In the genomic region with DNA sequence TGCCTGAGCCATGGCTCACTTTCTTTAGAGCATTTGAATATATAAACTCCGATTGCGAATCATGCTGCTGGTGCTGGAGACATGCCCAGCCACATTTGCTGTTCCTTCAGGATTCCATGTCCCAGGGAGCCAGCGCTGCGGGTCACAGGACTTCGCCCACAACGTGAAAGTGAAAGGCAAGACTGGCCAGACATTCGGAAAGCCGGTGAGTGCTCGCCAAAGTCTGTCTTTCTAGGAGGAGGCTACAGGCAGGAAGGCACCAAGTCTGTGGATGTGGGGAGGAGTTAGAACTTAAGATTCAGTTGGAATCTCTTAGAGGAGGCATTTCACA, we compare ENCODE assay signal across 9 mouse cellular contexts. TPM values are rescaled to one million over a fixed set of nuclear protein-coding genes. Genes with fewer than 3 reads are reported as not detected.
DNase-seq lines count a peak whose midpoint lies in the region; ATAC-seq lines count a peak whose summit lies in the region.
"Had no signal": no experiment of that assay in that cellular context is flagged by ENCODE, and none has a peak within 500 bp of the region (broad histone marks: within the 10 kb centered on the region; RNA-seq: fewer than 3 reads in every experiment).

No protein-coding gene starts in this region.

- no peaks in the 10 kb centered on the region for H3K36me3 ChIP-seq in kidney, embryonic 15.5 days
- no peaks in the 10 kb centered on the region for H3K36me3 ChIP-seq in embryonic facial prominence, embryonic 10.5 days (replicated peaks)
- no peaks in the 10 kb centered on the region for H3K36me3 ChIP-seq in heart, embryonic 15.5 days

- peak; percentile 66 for DNase-seq in kidney, adult 18-20 months
- no peak for DNase-seq in embryonic facial prominence, embryonic 10.5 days (ENCODE audit: low spot score)
- peak; percentile 66 for DNase-seq in lung, postnatal 10 days
- no peak for DNase-seq in cerebellum, postnatal 14 days
- no peak for DNase-seq in thymus, postnatal 25 days
- DNase-seq in spleen, postnatal 4 days (ENCODE audit: low spot score in 2 of 2) = no peak

- no peaks in the 10 kb centered on the region for H3K9me3 ChIP-seq in kidney, embryonic 15.5 days (replicated peaks)
- H3K9me3 ChIP-seq in embryonic facial prominence, embryonic 10.5 days = no peaks in the 10 kb centered on the region
- no peaks in the 10 kb centered on the region for H3K9me3 ChIP-seq in heart, embryonic 15.5 days (replicated peaks)
- H3K9me3 ChIP-seq: megakaryocyte, embryonic 14.5 days had no signal

- peaks cover 26% of the 10 kb centered on the region for H3K4me1 ChIP-seq in kidney, embryonic 15.5 days
- H3K4me1 ChIP-seq in embryonic facial prominence, embryonic 10.5 days = peaks cover 59% of the 10 kb centered on the region
- H3K4me1 ChIP-seq in heart, embryonic 15.5 days (replicated peaks) = peaks cover 53% of the 10 kb centered on the region

- no peak for ATAC-seq in kidney, embryonic 15.5 days (replicated peaks; ENCODE audit: low FRiP score)
- no peak for ATAC-seq in heart, embryonic 15.5 days (replicated peaks; ENCODE audit: insufficient number of reproducible peaks, insufficient read depth, low FRiP score, low read depth)

- no peak overlapping the region for H3K4me2 ChIP-seq in kidney, embryonic 15.5 days
- peak overlapping the region; percentile 25; the same call in 1 of the 2 replicates for H3K4me2 ChIP-seq in heart, embryonic 15.5 days

- WGBS in kidney, embryonic 15.5 days = 58% methylated on average over 9 of the region's 9 CpGs
- 42% methylated on average over 9 of the region's 9 CpGs for WGBS in embryonic facial prominence, embryonic 10.5 days
- 43% methylated on average over 9 of the region's 9 CpGs for WGBS in heart, embryonic 15.5 days

- no peak overlapping the region for H3K4me3 ChIP-seq in kidney, embryonic 15.5 days (replicated peaks)
- H3K4me3 ChIP-seq in embryonic facial prominence, embryonic 10.5 days = no peak overlapping the region
- no peak overlapping the region for H3K4me3 ChIP-seq in heart, embryonic 15.5 days
- H3K4me3 ChIP-seq: megakaryocyte, embryonic 14.5 days had no signal

- peaks cover 8% of the 10 kb centered on the region; the same call in 1 of the 2 replicates for H3K27me3 ChIP-seq in kidney, embryonic 15.5 days
- H3K27me3 ChIP-seq in embryonic facial prominence, embryonic 10.5 days (replicated peaks; ENCODE audit: low read depth, poor library complexity, severe bottlenecking) = peaks cover 33% of the 10 kb centered on the region
- no peaks in the 10 kb centered on the region for H3K27me3 ChIP-seq in heart, embryonic 15.5 days

- H3K27ac ChIP-seq in kidney, embryonic 15.5 days = no peak overlapping the region
- peak overlapping the region; percentile 40 for H3K27ac ChIP-seq in embryonic facial prominence, embryonic 10.5 days (replicated peaks)
- H3K27ac ChIP-seq in heart, embryonic 15.5 days = peak overlapping the region; percentile 47

- no peak overlapping the region for H3K9ac ChIP-seq in kidney, embryonic 15.5 days
- 0 out of 2 replicates have a peak overlapping the region, but pooled peaks have one; percentile 9 for H3K9ac ChIP-seq in heart, embryonic 15.5 days

RNA-seq across cellular contexts. Expression of gene Rasl11b, which starts 5.0 kb away (rescaled TPM):
- 60.3 and 63.1 TPM in 2 replicates for polyA plus RNA-seq in kidney, embryonic 15.5 days (2015; fragmentation: Nextera tagmentation; extraction: Ambion mirVana)
- 46.3 and 58.0 TPM in 2 replicates for polyA plus RNA-seq in embryonic facial prominence, embryonic 10.5 days (2016; fragmentation: Nextera tagmentation; extraction: Ambion mirVana)
- polyA plus RNA-seq in heart, embryonic 15.5 days (2015; fragmentation: Nextera tagmentation; extraction: Ambion mirVana) = 90.2 and 101 TPM in 2 replicates

Comparison
In these comparisons a context has a peak if more than half of its experiments do, and no peak if none do; other contexts are left out.
1. DNase-seq: peak in kidney, adult 18-20 months (single experiment) and lung, postnatal 10 days (single experiment); none in embryonic facial prominence, embryonic 10.5 days (single experiment), cerebellum, postnatal 14 days (0 of 2), thymus, postnatal 25 days (single experiment) and spleen, postnatal 4 days (0 of 2).